Mouse (Mus musculus): ENCODE results near the gene Dusp12.

Dusp12 gene

GRCm38 (mm10) chr1:170884978-170885561, at the start of gene Dusp12, which contains the start of gene Gm26620:
TSS of gene Dusp12 (minus strand) at chr1:170885540.
TSS of gene Gm26620 (plus strand) at chr1:170885065.
- DNase-seq (ENCODE audit: low read depth, low spot score) = peak; percentile 95

GRCm38 (mm10) chr1:170934383-170934782, 49.0 kb upstream of the Dusp12 start:
- no peak for DNase-seq (ENCODE audit: low read depth, low spot score)

- no peak for DNase-seq (ENCODE audit: low read depth, low spot score)
These were observed 48.6 kb upstream of the Dusp12 start for GRCm38 (mm10) chr1:170933940-170934339.

- no peak for DNase-seq (ENCODE audit: low read depth, low spot score)
These were observed 48.1 kb upstream of the Dusp12 start for GRCm38 (mm10) chr1:170933386-170933920.

- DNase-seq (ENCODE audit: low read depth, low spot score) = no peak
These were observed 46.7 kb upstream of the Dusp12 start for GRCm38 (mm10) chr1:170932043-170932442.

GRCm38 (mm10) chr1:170929245-170929644, 43.9 kb upstream of the Dusp12 start:
- no peak for DNase-seq (ENCODE audit: low read depth, low spot score)

GRCm38 (mm10) chr1:170928467-170928866, 43.1 kb upstream of the Dusp12 start:
- DNase-seq (ENCODE audit: low read depth, low spot score) = no peak

GRCm38 (mm10) chr1:170927378-170927777, 42.0 kb upstream of the Dusp12 start, which contains the start of gene Fcrla:
TSS of gene Fcrla (minus strand) at chr1:170927583.
- no peak for DNase-seq (ENCODE audit: low read depth, low spot score)

GRCm38 (mm10) chr1:170926941-170927340, 41.6 kb upstream of the Dusp12 start:
- DNase-seq (ENCODE audit: low read depth, low spot score) = no peak

GRCm38 (mm10) chr1:170924485-170924884, 39.1 kb upstream of the Dusp12 start:
- DNase-seq (ENCODE audit: low read depth, low spot score) = no peak

GRCm38 (mm10) chr1:170919308-170919707, 34.0 kb upstream of the Dusp12 start:
- DNase-seq (ENCODE audit: low read depth, low spot score) = no peak

- DNase-seq (ENCODE audit: low read depth, low spot score) = no peak
These were observed 30.3 kb upstream of the Dusp12 start for GRCm38 (mm10) chr1:170915657-170916056.

- peak; percentile 76 for DNase-seq (ENCODE audit: low read depth, low spot score)
These were observed 27.7 kb upstream of the Dusp12 start, which contains the start of gene Fcrlb for GRCm38 (mm10) chr1:170912891-170913615. TSS of gene Fcrlb (minus strand) at chr1:170912941.

GRCm38 (mm10) chr1:170911907-170912660, 26.7 kb upstream of the Dusp12 start:
- DNase-seq (ENCODE audit: low read depth, low spot score) = peak; percentile 97

- no peak for DNase-seq (ENCODE audit: low read depth, low spot score)
These were observed 23.0 kb upstream of the Dusp12 start for GRCm38 (mm10) chr1:170908341-170908740.

- DNase-seq (ENCODE audit: low read depth, low spot score) = no peak
These were observed 22.3 kb upstream of the Dusp12 start for GRCm38 (mm10) chr1:170907456-170908191.

- DNase-seq (ENCODE audit: low read depth, low spot score) = no peak
These were observed 21.7 kb upstream of the Dusp12 start for GRCm38 (mm10) chr1:170907111-170907455.

- DNase-seq (ENCODE audit: low read depth, low spot score) = no peak
These were observed 18.1 kb upstream of the Dusp12 start for GRCm38 (mm10) chr1:170903485-170903884.

- DNase-seq (ENCODE audit: low read depth, low spot score) = peak; percentile 95
These were observed 16.3 kb upstream of the Dusp12 start for GRCm38 (mm10) chr1:170901536-170902238.

GRCm38 (mm10) chr1:170900799-170901467, 15.6 kb upstream of the Dusp12 start:
- peak; percentile 93 for DNase-seq (ENCODE audit: low read depth, low spot score)

All from 3T3-L1 (cell line).